Mouse (Mus musculus) hindbrain, embryonic 15.5 days (tissue): ENCODE data around the gene Dis3. TPM values are rescaled to one million over a fixed set of nuclear protein-coding genes. Genes with fewer than 3 reads are reported as not detected.

Experiments used
- ATAC-seq: fragments of 200-750 bp; cut with Nextera tagmentation; 2 replicates; pipeline ENCODE4 v1.8.0; 2017; ENCODE audit warnings: low read depth, moderate number of reproducible peaks, moderate TSS enrichment; ENCODE audit not compliant: low FRiP score
- H3K27ac ChIP-seq: fragments of 300-500 bp; sonication (generic); replicated peaks from 2 replicates; pipeline ENCODE4 v1.5.1; 2015; ENCODE audit warnings: mild to moderate bottlenecking, inconsistent platforms
- H3K27me3 ChIP-seq: fragments of 300-500 bp; sonication (generic); 2 replicates; pipeline ENCODE4 v1.6.1; 2015; ENCODE audit warnings: control low read depth, inconsistent platforms
- H3K36me3 ChIP-seq: fragments of 300-500 bp; sonication (generic); 2 replicates; pipeline ENCODE4 v1.6.1; 2015; ENCODE audit warnings: control low read depth, inconsistent platforms
- H3K4me1 ChIP-seq: fragments of 300-500 bp; sonication (generic); replicated peaks from 2 replicates; pipeline ENCODE4 v1.6.1; 2015; ENCODE audit warnings: control low read depth, inconsistent platforms
- H3K4me2 ChIP-seq: fragments of 300-500 bp; sonication (generic); 2 replicates; pipeline ENCODE4 v1.6.1; 2015; ENCODE audit warnings: moderate library complexity, mild to moderate bottlenecking, inconsistent platforms
- H3K4me3 ChIP-seq: fragments of 300-500 bp; sonication (generic); 2 replicates; pipeline ENCODE4 v1.5.1; 2015; ENCODE audit warnings: mild to moderate bottlenecking, inconsistent platforms
- H3K9ac ChIP-seq: fragments of 300-500 bp; sonication (generic); 2 replicates; pipeline ENCODE4 v1.6.1; 2015; ENCODE audit warnings: inconsistent platforms
- H3K9me3 ChIP-seq: fragments of 300-500 bp; sonication (generic); 2 replicates; pipeline ENCODE4 v1.6.1; 2016; ENCODE audit warnings: control low read depth, inconsistent platforms
- WGBS: fragments of 180-500 bp; shearing (Covaris S2); methylation state at CpG from one replicate; pipeline ENCODE4 v1.1.7; 2015; 5-methylcytosine and 5-hydroxymethylcytosine counted together
- polyA plus RNA-seq: library from polyadenylated mRNA; unstranded; fragments of >200 nt; fragmentation: Nextera tagmentation; extraction: Ambion mirVana; gene quantifications from 2 replicates; pipeline ENCODE4 v1.2.1, GENCODE M21; 2015

Gene Dis3
- polyA plus RNA-seq, 1 experiment from 2014 or later = 23.0 TPM

DNA sequence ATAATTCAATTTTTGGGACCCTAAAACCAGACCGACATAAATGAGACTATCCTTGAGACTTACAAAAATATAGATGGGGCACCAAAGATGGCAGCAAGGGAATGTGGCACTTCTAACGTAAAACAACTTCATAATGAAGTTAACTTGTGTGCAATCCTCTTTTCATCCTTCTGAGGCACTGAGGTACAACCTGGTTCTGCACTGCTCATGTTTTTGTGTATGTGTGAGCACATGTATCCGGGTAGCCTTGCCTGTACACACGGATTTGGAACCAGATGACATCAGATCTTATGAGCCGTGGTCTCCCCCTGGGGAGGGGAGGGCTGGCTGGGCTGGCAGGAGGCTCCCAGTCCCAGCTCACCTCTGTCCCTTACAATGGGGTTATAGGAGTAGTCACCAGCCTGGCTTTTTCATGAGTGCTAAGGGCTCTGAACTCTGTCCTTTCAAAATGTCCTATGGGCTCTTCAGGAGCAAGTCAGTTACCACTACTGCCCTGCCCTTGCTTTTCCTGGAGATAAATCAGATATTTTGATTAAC is 68.2 kb downstream of the Dis3 start:
- ATAC-seq = no peak; the same call in 1 of the 2 replicates
- 83% methylated on average over 5 of the region's 5 CpGs for WGBS
- H3K9me3 ChIP-seq = no peaks in the 10 kb centered on the region
- H3K4me3 ChIP-seq = no peak overlapping the region
- no peaks in the 10 kb centered on the region for H3K27me3 ChIP-seq
- no peaks in the 10 kb centered on the region for H3K4me1 ChIP-seq
- H3K9ac ChIP-seq = no peak overlapping the region
- H3K27ac ChIP-seq = no peak overlapping the region
- H3K4me2 ChIP-seq = no peak overlapping the region
- peaks cover 8% of the 10 kb centered on the region for H3K36me3 ChIP-seq

DNA sequence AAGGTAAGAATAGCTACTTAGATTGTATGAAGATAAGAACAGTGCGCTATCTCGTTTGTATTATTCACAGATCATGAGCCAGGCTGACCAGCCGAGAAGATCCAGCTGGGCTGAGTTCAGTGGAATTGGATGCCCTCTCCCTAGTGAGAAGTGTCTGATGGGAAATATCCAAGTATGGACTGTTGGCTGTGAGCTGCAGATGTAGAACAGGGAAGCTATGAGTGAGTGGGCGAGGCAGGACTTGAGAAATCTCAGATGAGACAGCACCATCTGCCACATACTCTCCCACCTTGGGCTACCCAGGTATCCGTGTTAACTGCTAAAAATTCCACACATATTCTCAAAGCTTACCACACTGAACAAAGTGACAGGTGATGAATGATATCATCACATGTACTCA is 69.6 kb downstream of the Dis3 start:
- ATAC-seq = no peak
- 76% methylated on average over 5 of the region's 5 CpGs for WGBS
- no peak overlapping the region for H3K4me3 ChIP-seq

More for the DNA sequence above, 69.6 kb downstream of the Dis3 start:
- Histone ChIP-seq H3K27ac (no peak overlapping the region), H3K4me2 (no peak overlapping the region), H3K9me3 (no peaks in the 10 kb centered on the region), H3K4me1 (no peaks in the 10 kb centered on the region), H3K9ac (no peak overlapping the region), H3K36me3 (0 out of 2 replicates have a peak, but pooled peaks cover 3% of the 10 kb centered on the region), H3K27me3 (no peaks in the 10 kb centered on the region)

Other genes starting within 250 kb of the Dis3 start
- 0.51 TPM in 1 of 2 replicates, not detected in the other for gene Rpl36a-ps1, start 105.5 kb downstream of the Dis3 start, polyA plus RNA-seq
- gene Mzt1, start 53.6 kb downstream of the Dis3 start, polyA plus RNA-seq = 98.4 and 99.5 TPM in 2 replicates
- 15.4 and 18.7 TPM in 2 replicates for gene Bora, start 53.5 kb downstream of the Dis3 start, polyA plus RNA-seq
- 17.1 TPM in 2 replicates for gene Pibf1, start 346 bp downstream of the Dis3 start, polyA plus RNA-seq
- 3.8 and 4.7 TPM in 2 replicates for gene Klf5, start 198.9 kb upstream of the Dis3 start, polyA plus RNA-seq